Mouse (Mus musculus): Measurements from ENCODE around the gene Slit1. TPM values are rescaled to one million over a fixed set of nuclear protein-coding genes. Genes with fewer than 3 reads are reported as not detected.

Slit1 gene
- total RNA-seq, 2 experiments from 2014 or later: 1.6 to 1.7 TPM

- ATAC-seq (replicated peaks; ENCODE audit: low FRiP score, poor library complexity, severe bottlenecking): no peak
Measured at GRCm38 (mm10) chr19:41695046-41695445, 48.4 kb downstream of the Slit1 start.

GRCm38 (mm10) chr19:41694610-41695009, 48.9 kb downstream of the Slit1 start:
- ATAC-seq (replicated peaks; ENCODE audit: low FRiP score, poor library complexity, severe bottlenecking): no peak

DNA sequence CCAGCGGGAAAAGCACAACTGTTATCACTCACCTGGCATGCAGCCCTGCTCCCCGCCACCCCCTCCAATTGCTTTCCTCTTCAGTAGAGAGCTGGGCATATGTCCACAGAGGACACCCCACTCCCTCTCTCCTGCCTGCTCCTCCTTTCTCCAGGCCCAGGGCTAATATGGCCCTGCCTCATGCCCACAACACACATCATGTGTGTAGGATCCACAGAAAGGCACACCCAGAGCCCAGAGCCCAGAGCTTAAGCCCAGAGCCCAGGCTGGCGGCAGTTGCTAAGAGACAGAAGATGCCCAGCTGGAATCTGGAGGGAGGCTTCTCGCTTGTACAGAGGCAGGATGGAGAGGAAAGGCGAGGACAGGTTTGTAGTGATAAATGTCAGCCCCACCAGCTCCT, 49.7 kb downstream of the Slit1 start:
- no peak for ATAC-seq (replicated peaks; ENCODE audit: low FRiP score, poor library complexity, severe bottlenecking)

DNA sequence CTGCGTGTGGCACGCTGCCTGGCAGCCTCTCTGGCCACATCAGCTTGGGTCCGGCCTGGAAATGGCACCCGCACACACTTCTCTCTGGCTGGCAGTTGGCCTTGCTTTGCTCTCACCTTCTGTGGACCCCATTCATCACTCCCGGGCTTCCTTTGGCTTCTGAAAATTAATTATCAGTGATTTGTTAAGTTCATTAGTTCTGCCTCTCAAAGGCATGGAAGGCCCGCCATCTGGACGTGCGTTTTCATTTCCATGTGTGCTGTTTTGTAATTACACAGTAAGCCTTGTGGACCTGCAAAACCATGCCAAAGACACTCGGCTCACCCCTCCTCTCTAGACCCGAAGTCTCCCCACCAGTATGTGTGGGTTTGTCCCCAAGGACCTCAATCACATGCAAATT, 53.4 kb downstream of the Slit1 start:
- no peak for ATAC-seq (replicated peaks; ENCODE audit: low FRiP score, poor library complexity, severe bottlenecking)

DNA sequence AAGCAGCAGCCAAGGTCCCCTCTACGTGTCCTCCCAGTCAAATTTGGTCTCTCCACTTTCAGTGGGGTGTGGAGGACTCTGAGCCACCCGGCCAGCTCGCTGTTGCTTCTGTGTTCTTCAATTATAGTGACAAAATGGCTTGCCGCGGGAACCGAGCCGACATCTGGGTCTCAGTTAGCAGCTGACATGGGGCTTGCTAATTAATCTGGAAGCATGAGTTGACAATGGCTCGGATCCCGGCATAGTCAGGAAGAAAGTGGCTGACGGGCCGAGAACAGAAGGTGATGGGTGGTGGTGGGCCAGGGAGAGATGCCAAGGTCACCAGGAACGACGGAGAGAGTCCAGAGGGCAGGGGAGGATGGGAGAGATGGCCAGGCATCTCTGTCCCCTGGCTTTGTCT, 55.2 kb downstream of the Slit1 start:
- no peak for ATAC-seq (replicated peaks; ENCODE audit: low FRiP score, poor library complexity, severe bottlenecking)

- ATAC-seq (replicated peaks; ENCODE audit: low FRiP score, poor library complexity, severe bottlenecking): no peak
Measured at GRCm38 (mm10) chr19:41687836-41688235, 55.6 kb downstream of the Slit1 start.

GRCm38 (mm10) chr19:41686194-41686593, 57.3 kb downstream of the Slit1 start:
- ATAC-seq (replicated peaks; ENCODE audit: low FRiP score, poor library complexity, severe bottlenecking): no peak

- ATAC-seq (replicated peaks; ENCODE audit: low FRiP score, poor library complexity, severe bottlenecking): no peak
Measured at GRCm38 (mm10) chr19:41685453-41686086, 57.9 kb downstream of the Slit1 start.

DNA sequence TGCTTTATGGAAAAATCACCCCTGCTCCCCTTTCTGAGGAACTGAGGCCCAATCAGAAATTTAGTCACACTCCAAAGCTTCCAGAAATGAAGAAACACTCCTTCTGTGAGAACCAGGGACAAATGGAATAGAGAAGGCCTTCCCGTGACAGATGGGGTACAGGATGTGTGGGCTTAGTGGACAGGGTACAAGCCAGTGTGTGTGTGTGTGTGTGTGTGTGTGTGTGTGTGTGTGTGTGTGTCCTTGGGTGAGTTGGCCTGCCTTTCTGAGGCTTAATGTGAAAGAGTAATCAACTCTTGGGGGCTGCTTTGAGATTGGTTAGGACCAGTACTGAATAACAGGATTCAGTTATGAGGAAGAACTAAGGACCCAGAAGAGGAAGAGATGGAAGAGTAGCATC, 58.6 kb downstream of the Slit1 start:
- no peak for ATAC-seq (replicated peaks; ENCODE audit: low FRiP score, poor library complexity, severe bottlenecking)

- no peak for ATAC-seq (replicated peaks; ENCODE audit: low FRiP score, poor library complexity, severe bottlenecking)
Measured at GRCm38 (mm10) chr19:41683951-41684350, 59.5 kb downstream of the Slit1 start.

- ATAC-seq (replicated peaks; ENCODE audit: low FRiP score, poor library complexity, severe bottlenecking): no peak
Measured at GRCm38 (mm10) chr19:41680267-41680666, 63.2 kb downstream of the Slit1 start.

DNA sequence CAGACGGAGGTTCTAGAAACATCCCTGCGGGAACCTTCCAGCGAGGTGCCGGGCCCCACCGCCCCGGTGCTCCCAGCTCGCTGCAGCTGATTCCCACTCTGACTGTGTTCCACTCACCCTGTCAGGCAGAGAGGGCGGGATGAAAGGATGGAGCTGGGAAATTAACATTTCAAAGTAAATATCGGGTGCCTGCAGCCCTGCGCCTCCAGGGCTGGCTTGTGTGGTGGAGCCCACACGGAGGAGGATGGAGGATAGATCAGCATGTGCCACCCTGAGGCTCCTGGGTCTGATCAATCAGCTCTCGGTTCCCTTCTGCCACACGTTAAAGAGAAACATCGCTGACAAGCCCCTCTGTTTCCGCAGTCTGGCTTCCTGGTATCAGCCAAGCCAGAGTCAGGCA, 64.4 kb downstream of the Slit1 start:
- ATAC-seq (replicated peaks; ENCODE audit: low FRiP score, poor library complexity, severe bottlenecking): no peak

GRCm38 (mm10) chr19:41677575-41677974, 65.9 kb downstream of the Slit1 start:
- no peak for ATAC-seq (replicated peaks; ENCODE audit: low FRiP score, poor library complexity, severe bottlenecking)

DNA sequence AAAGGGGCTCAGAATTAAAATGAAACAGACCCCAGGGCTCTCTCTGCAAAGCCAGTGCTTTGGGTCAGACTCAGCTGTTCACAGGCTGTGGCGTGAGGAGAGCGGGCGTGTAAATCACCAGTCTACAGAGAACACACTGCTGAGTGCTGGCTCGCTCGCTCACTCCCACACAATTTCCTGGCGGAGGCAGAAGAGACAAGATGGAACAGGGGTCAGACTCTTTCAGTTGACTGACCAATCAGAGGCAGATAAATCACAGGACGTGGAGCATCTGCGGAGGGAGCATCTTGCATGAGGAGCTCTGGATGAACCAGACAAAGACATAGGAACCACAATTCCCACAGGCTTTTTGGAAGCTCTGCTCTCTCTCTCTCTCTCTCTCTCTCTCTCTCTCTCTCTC, 67.9 kb downstream of the Slit1 start:
- no peak for ATAC-seq (replicated peaks; ENCODE audit: low FRiP score, poor library complexity, severe bottlenecking)

GRCm38 (mm10) chr19:41674366-41674765, 69.1 kb downstream of the Slit1 start:
- ATAC-seq (replicated peaks; ENCODE audit: low FRiP score, poor library complexity, severe bottlenecking): no peak

GRCm38 (mm10) chr19:41672836-41673235, 70.6 kb downstream of the Slit1 start:
- ATAC-seq (replicated peaks; ENCODE audit: low FRiP score, poor library complexity, severe bottlenecking): no peak

DNA sequence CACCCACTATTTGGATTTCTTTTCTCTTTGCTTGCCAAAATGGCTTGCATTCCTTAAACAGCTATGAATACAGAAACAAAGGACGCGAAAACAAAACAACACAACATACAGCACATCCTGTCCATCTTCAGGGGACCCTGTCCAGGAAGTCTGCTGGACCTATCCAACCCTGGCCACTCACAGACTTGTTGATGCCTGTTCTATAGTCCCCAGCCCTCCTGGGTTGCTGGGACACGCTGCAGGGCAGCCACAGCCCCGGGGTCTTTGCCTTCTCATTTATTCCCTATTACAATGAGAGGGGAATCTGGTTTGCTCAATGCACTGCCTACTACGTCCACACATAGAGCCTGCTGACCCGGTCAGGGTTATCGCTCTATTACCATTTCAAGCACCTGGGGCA, 72.5 kb downstream of the Slit1 start:
- no peak for ATAC-seq (replicated peaks; ENCODE audit: low FRiP score, poor library complexity, severe bottlenecking)

DNA sequence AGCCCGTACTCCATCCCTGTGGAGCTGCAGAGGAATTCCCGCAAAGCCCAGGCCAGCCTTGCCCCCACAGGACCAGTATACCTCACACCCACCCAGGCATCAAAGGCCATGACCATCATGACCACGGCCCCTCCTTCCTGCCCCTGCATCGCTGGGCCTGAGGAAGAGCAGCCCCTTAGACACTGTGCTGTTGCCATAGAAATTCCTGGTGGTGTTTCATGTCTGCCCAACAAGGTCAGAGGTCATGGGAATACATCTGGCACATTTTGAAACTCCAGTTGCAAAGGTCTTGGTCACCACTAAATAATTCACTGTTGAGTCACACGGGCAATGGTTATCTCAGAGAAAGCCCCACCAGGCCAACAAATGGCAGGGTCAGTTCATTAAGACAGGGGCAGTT, 73.0 kb downstream of the Slit1 start:
- no peak for ATAC-seq (replicated peaks; ENCODE audit: low FRiP score, poor library complexity, severe bottlenecking)

DNA sequence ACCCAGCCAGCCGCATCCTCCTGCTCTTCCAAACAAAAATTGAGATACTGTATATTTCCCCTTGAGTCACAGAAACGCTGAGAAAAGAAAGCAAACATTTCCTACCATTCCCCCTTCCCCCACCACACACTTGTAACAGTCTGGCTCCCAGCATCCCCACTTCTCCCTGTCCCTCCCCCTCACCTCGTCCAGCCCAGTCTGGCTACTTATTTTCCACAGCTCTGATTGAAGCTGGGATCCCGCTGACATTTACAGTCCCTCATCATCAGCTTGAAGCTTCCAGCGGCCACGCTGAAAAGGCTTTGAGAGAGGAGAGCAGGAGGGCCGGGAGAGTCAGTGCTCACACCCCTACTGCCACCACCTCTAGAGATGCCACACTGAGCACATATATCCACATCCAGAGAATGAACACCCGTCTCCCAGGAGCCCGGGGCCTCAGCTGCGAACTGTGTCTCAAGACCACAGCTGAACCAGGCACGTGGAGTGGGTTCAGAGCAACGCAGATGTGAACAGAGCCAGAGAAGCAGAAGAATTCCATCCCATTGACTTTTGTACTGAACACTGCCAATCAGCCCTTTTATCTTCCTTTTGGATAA, 73.6 kb downstream of the Slit1 start:
- no peak for ATAC-seq (replicated peaks; ENCODE audit: low FRiP score, poor library complexity, severe bottlenecking)

DNA sequence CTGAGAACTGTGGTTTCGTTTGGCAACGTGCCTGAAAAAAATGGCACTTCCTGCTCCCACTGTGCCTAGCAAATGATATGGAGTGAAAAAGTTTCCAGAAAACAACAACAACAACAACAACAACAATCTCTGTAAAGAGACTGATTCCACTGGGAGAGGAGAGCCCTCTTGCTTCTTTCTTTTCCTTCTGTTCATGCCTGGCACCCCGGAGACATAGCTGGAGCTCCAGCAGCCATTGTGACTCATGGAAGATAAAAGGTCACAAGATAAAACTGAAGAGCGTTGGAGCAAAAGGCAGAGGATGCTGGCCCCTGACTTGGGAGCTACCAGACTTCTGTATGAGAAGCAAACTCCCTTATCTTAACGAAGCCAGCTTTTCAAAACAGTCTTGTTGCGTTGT, 75.9 kb downstream of the Slit1 start:
- no peak for ATAC-seq (replicated peaks; ENCODE audit: low FRiP score, poor library complexity, severe bottlenecking)

DNA sequence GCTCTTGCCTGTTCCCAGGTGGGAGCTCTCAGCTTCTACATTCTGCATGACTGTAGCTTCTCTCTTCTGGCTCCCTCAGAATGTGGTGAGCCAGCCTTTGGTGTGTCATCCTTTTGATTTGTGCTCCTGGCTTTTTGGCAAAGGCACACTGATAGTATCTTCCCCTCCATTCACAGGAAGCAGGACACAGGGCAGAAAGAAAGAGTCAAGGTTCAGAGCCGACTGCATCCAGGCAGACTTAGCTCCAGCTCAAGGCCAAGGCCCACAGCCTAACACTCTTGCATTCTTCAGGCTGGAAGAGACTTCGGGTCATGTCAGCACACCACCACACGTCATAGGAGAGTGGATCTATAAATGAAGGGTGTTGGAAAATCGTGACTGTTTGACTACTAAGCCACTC, 77.5 kb downstream of the Slit1 start:
- no peak for ATAC-seq (replicated peaks; ENCODE audit: low FRiP score, poor library complexity, severe bottlenecking)

Data from erythroid progenitor cell, adult 5-6 weeks (primary cell).